Mouse (Mus musculus): ENCODE measurements around the gene Plekha6.

DNA sequence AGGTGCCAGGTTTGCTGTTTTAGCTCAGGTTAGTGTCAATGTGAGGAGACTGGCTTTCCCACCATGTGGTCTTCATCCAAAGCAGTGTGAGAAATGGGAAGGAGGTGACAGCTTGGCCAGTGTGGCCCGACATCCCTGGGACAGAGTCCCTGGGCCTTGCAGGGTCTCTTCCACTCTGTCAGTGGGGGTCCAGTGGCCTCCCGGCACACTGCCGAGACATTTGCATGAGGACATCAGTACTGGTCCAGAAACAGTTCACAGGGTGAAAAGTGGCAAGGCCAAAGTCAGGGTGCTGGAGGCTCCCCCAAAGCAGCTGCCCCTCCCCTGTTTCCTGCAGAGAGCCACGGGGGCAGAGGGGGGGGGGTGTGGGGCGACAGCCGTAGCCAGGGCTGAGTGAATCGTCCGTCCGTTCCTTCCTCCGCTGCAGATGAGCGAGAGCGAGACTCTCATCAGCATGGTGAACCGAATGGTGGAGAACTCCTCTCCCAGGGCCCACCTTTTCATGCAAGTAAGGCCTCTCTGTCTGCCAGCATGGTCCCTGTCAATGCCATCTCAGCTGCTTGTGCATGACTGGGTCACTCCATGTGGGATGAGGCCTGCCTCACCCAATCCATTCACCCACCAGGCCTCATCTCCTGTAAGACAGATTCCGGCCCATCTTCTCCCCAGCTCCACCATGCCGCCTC is 115.1 kb downstream of the Plekha6 start:
- TF ChIP-seq POLR2A (IDR thresholded peaks at IDR 0.05; ENCODE audit: control insufficient read depth, low read depth, low read length) = no peak
- no peak for TF ChIP-seq CTCF (IDR thresholded peaks at IDR 0.05; ENCODE audit: control insufficient read depth, insufficient read depth, insufficient replicate concordance, low read depth, low read length)

Measured in testis, adult 2 months (tissue).